Mouse (Mus musculus): ENCODE measurements around the gene Cryaa.

GRCm38 (mm10) chr17:31731038-31731437 lies 53.4 kb downstream of the Cryaa start:
- TF ChIP-seq GATA1 (IDR thresholded peaks at IDR 0.05; ENCODE audit: low read depth, low read length) (no peak), MEF2A (IDR thresholded peaks at IDR 0.05; ENCODE audit: extremely low read depth, insufficient replicate concordance, low read depth, low read length, poor library complexity, severe bottlenecking) (no peak)
